Mouse (Mus musculus) retina, postnatal 1 day (tissue): ENCODE results near the gene Adamtsl1.
A peak's percentile ranks its signal among the peaks of the same experiment; 100 is the strongest.

Source experiments
- DNase-seq: peaks from one replicate; pipeline ENCODE4 v3.0.0-alpha.2; 2012

Gene Adamtsl1

GRCm38 (mm10) chr4:85818504-85818903 is 304.5 kb downstream of the Adamtsl1 start:
- no peak for DNase-seq

GRCm38 (mm10) chr4:85819169-85819568 is 305.2 kb downstream of the Adamtsl1 start:
- DNase-seq = peak; percentile 70

GRCm38 (mm10) chr4:85819921-85820320 is 305.9 kb downstream of the Adamtsl1 start:
- no peak for DNase-seq

- DNase-seq = peak; percentile 24
These were observed 310.2 kb downstream of the Adamtsl1 start for GRCm38 (mm10) chr4:85823952-85824704.

- no peak for DNase-seq
These were observed 310.7 kb downstream of the Adamtsl1 start for GRCm38 (mm10) chr4:85824705-85825085.

GRCm38 (mm10) chr4:85837058-85837457 is 323.1 kb downstream of the Adamtsl1 start:
- peak; percentile 14 for DNase-seq

- no peak for DNase-seq
These were observed 323.6 kb downstream of the Adamtsl1 start for GRCm38 (mm10) chr4:85837532-85837965.

GRCm38 (mm10) chr4:85838031-85838430 is 324.1 kb downstream of the Adamtsl1 start:
- no peak for DNase-seq

- DNase-seq = no peak
These were observed 328.1 kb downstream of the Adamtsl1 start for GRCm38 (mm10) chr4:85842113-85842512.

GRCm38 (mm10) chr4:85844381-85844780 is 330.4 kb downstream of the Adamtsl1 start:
- no peak for DNase-seq

GRCm38 (mm10) chr4:85845931-85846330 is 332.0 kb downstream of the Adamtsl1 start:
- peak; percentile 47 for DNase-seq

GRCm38 (mm10) chr4:85853401-85853800 is 339.4 kb downstream of the Adamtsl1 start:
- DNase-seq = no peak

- peak; percentile 32 for DNase-seq
These were observed 340.5 kb downstream of the Adamtsl1 start for GRCm38 (mm10) chr4:85854507-85854906.

- no peak for DNase-seq
These were observed 365.4 kb downstream of the Adamtsl1 start for GRCm38 (mm10) chr4:85879376-85879775.

GRCm38 (mm10) chr4:85881318-85881717 is 367.3 kb downstream of the Adamtsl1 start:
- no peak for DNase-seq

- DNase-seq = no peak
These were observed 370.1 kb downstream of the Adamtsl1 start for GRCm38 (mm10) chr4:85884031-85884430.

GRCm38 (mm10) chr4:85889877-85890598 is 376.1 kb downstream of the Adamtsl1 start:
- no peak for DNase-seq

GRCm38 (mm10) chr4:85901316-85901715 is 387.3 kb downstream of the Adamtsl1 start:
- DNase-seq = no peak

- DNase-seq = no peak
These were observed 390.2 kb downstream of the Adamtsl1 start for GRCm38 (mm10) chr4:85904217-85904616.

GRCm38 (mm10) chr4:85916034-85916433 is 402.1 kb downstream of the Adamtsl1 start:
- no peak for DNase-seq

- DNase-seq = no peak
These were observed 404.4 kb downstream of the Adamtsl1 start for GRCm38 (mm10) chr4:85918366-85918765.

- no peak for DNase-seq
These were observed 406.5 kb downstream of the Adamtsl1 start for GRCm38 (mm10) chr4:85920474-85920873.

GRCm38 (mm10) chr4:85922741-85923140 is 408.8 kb downstream of the Adamtsl1 start:
- DNase-seq = no peak

- no peak for DNase-seq
These were observed 418.2 kb downstream of the Adamtsl1 start for GRCm38 (mm10) chr4:85932129-85932528.
